Mouse (Mus musculus): ENCODE results near the gene Ftl1. TPM values are rescaled to one million over a fixed set of nuclear protein-coding genes. Genes with fewer than 3 reads are reported as not detected.

The Ftl1 gene
- polyA plus RNA-seq, 2 experiments: 1,503 to 4,726 TPM

- no peak within 1 kb of the TSS; the same call in 1 of the 2 replicates for H3K27ac ChIP-seq (replicated peaks; ENCODE audit: low read depth, low read length)
- H3K4me3 ChIP-seq (replicated peaks; ENCODE audit: low read length): 0 out of 2 replicates have a peak within 1 kb of the TSS, but pooled peaks have one; percentile 2
- no peak for ATAC-seq (ENCODE audit: low FRiP score, low read depth)
- WGBS: 11% methylated on average over 18 of the region's 19 CpGs
- no peaks in the 10 kb centered on the region for H3K9me3 ChIP-seq (ENCODE audit: control insufficient read depth, low read length)
- peaks cover 37% of the 10 kb centered on the region for H3K4me1 ChIP-seq (ENCODE audit: control insufficient read depth, insufficient read depth, low read length)
- H3K4me2 ChIP-seq (replicated peaks; ENCODE audit: low read depth, low read length, severe bottlenecking): peak within 1 kb of the TSS; percentile 36
- DNase-seq (ENCODE audit: low spot score): no peak
- peaks cover 28% of the 10 kb centered on the region for H3K36me3 ChIP-seq (ENCODE audit: control insufficient read depth, insufficient read depth, low read length)
- no peak for TF ChIP-seq POLR2A (IDR thresholded peaks at IDR 0.05; ENCODE audit: borderline replicate concordance, extremely low read depth, insufficient read depth, insufficient read length)
- no peaks in the 10 kb centered on the region for H3K27me3 ChIP-seq (ENCODE audit: control insufficient read depth, insufficient read depth, low read length)
- no peak within 1 kb of the TSS for H3K9ac ChIP-seq (ENCODE audit: low read depth, low read length, severe bottlenecking)
These were observed 22.0 kb downstream of the Ftl1 start, which contains the start of gene Ruvbl2 for GRCm38 (mm10) chr7:45437521-45438276. Gene Ruvbl2 (minus strand): TSS chr7:45438096.

GRCm38 (mm10) chr7:45437046-45437445 is 22.6 kb downstream of the Ftl1 start:
- Histone ChIP-seq H3K4me2 (replicated peaks; ENCODE audit: low read depth, low read length, severe bottlenecking) (peak overlapping the region; percentile 23), H3K4me1 (ENCODE audit: control insufficient read depth, insufficient read depth, low read length) (peaks cover 37% of the 10 kb centered on the region), H3K9me3 (ENCODE audit: control insufficient read depth, low read length) (no peaks in the 10 kb centered on the region), H3K9ac (ENCODE audit: low read depth, low read length, severe bottlenecking) (no peak overlapping the region), H3K27ac (replicated peaks; ENCODE audit: low read depth, low read length) (no peak overlapping the region), H3K4me3 (replicated peaks; ENCODE audit: low read length) (no peak overlapping the region), H3K36me3 (ENCODE audit: control insufficient read depth, insufficient read depth, low read length) (peaks cover 26% of the 10 kb centered on the region), H3K27me3 (ENCODE audit: control insufficient read depth, insufficient read depth, low read length) (no peaks in the 10 kb centered on the region)
- TF ChIP-seq POLR2A (IDR thresholded peaks at IDR 0.05; ENCODE audit: borderline replicate concordance, extremely low read depth, insufficient read depth, insufficient read length): no peak
- 22% methylated on average over 6 of the region's 6 CpGs for WGBS
- ATAC-seq (ENCODE audit: low FRiP score, low read depth) (no peak), DNase-seq (ENCODE audit: low spot score) (no peak)

DNA sequence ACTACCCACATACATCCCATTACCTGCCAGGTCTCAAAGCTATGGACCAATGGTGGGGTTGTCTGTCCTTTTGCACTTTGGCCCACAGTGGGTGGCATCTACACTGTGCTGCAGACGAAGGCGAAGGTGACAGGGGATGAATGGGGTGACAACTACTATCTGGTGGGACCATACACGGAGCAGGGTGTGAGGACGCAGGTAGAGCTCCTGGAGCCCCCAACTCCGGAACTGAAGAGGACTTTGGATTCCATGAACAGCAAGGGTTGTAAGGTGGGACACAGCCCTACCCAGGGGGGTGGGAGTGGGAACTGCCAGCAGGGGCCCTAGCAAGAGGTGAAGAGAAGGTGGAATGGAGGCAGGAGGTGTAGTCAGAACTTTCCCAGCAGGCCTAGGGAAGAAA is 23.2 kb downstream of the Ftl1 start:
- Histone ChIP-seq H3K4me1 (ENCODE audit: control insufficient read depth, insufficient read depth, low read length) (peaks cover 37% of the 10 kb centered on the region), H3K27ac (replicated peaks; ENCODE audit: low read depth, low read length) (no peak overlapping the region), H3K4me2 (replicated peaks; ENCODE audit: low read depth, low read length, severe bottlenecking) (0 out of 2 replicates have a peak overlapping the region, but pooled peaks have one; percentile 80), H3K4me3 (replicated peaks; ENCODE audit: low read length) (no peak overlapping the region), H3K9me3 (ENCODE audit: control insufficient read depth, low read length) (no peaks in the 10 kb centered on the region), H3K36me3 (ENCODE audit: control insufficient read depth, insufficient read depth, low read length) (peaks cover 28% of the 10 kb centered on the region), H3K9ac (ENCODE audit: low read depth, low read length, severe bottlenecking) (no peak overlapping the region), H3K27me3 (ENCODE audit: control insufficient read depth, insufficient read depth, low read length) (no peaks in the 10 kb centered on the region)
- DNase-seq (ENCODE audit: low spot score) (no peak), ATAC-seq (ENCODE audit: low FRiP score, low read depth) (no peak)
- 89% methylated on average over 5 of the region's 5 CpGs for WGBS
- no peak for TF ChIP-seq POLR2A (IDR thresholded peaks at IDR 0.05; ENCODE audit: borderline replicate concordance, extremely low read depth, insufficient read depth, insufficient read length)

- peak overlapping the region; percentile 72 for H3K27ac ChIP-seq (replicated peaks; ENCODE audit: low read depth, low read length)
- peak overlapping the region; percentile 77 for H3K4me3 ChIP-seq (replicated peaks; ENCODE audit: low read length)
- H3K9me3 ChIP-seq (ENCODE audit: control insufficient read depth, low read length): no peaks in the 10 kb centered on the region
- peaks cover 37% of the 10 kb centered on the region for H3K4me1 ChIP-seq (ENCODE audit: control insufficient read depth, insufficient read depth, low read length)
- H3K4me2 ChIP-seq (replicated peaks; ENCODE audit: low read depth, low read length, severe bottlenecking): peak overlapping the region; percentile 80
- under 1% methylated on average over 16 of the region's 16 CpGs for WGBS
- TF ChIP-seq POLR2A (IDR thresholded peaks at IDR 0.05; ENCODE audit: borderline replicate concordance, extremely low read depth, insufficient read depth, insufficient read length): no peak
- H3K36me3 ChIP-seq (ENCODE audit: control insufficient read depth, insufficient read depth, low read length): peaks cover 27% of the 10 kb centered on the region
- DNase-seq (ENCODE audit: low spot score) (no peak), ATAC-seq (ENCODE audit: low FRiP score, low read depth) (no peak; the same call in 1 of the 2 replicates)
- H3K9ac ChIP-seq (ENCODE audit: low read depth, low read length, severe bottlenecking): peak overlapping the region; percentile 77
- H3K27me3 ChIP-seq (ENCODE audit: control insufficient read depth, insufficient read depth, low read length): no peaks in the 10 kb centered on the region
These were observed 24.6 kb downstream of the Ftl1 start for GRCm38 (mm10) chr7:45435038-45435437.

DNA sequence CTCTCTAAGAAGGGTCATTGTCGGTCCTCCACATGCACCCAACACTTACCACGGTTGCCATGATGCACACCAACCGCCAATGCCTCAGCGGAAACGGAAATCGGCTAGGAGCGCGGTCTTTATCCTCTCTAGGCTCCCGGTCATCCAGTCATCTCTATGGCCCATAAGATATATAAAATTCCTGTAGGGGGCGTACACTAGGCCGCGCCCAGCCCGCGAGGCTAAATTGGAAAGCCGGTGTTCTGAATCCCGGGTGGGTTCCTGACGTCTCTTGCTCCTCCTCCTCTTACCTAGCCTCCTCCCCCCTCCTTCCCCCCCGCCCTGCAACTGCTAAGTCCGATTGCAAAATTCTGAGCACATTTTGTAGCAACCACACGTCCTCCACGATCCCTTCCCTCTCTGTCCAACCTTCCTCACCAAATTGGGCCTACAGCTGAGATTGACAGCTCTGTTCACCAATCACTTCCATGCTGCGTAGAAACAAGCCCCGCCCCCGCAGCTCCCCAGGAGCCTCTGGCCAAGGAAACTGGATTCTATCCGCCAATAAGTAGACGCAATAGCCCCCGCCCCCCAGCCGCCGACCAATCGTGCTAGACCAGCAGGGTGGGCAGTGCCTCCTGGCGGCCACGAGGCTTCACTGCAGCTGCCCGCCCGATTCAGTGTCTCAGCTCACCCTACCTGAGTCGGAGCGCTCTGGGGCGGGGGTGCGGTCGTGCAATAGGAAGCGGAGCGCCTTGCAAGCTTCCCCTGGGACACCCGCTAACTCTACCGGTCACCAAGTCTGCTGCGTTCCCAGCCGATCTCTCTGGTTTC is 25.3 kb downstream of the Ftl1 start, which contains the start of gene Gys1:
Gene Gys1, plus strand, starts transcription at position 642 of the 813 bp plus-strand sequence.
- Histone ChIP-seq H3K9ac (ENCODE audit: low read depth, low read length, severe bottlenecking) (peak within 1 kb of the TSS; percentile 80), H3K4me3 (replicated peaks; ENCODE audit: low read length) (peak within 1 kb of the TSS; percentile 77), H3K36me3 (ENCODE audit: control insufficient read depth, insufficient read depth, low read length) (peaks cover 27% of the 10 kb centered on the region), H3K27me3 (ENCODE audit: control insufficient read depth, insufficient read depth, low read length) (no peaks in the 10 kb centered on the region), H3K4me1 (ENCODE audit: control insufficient read depth, insufficient read depth, low read length) (peaks cover 37% of the 10 kb centered on the region), H3K9me3 (ENCODE audit: control insufficient read depth, low read length) (no peaks in the 10 kb centered on the region), H3K27ac (replicated peaks; ENCODE audit: low read depth, low read length) (peak within 1 kb of the TSS; percentile 74), H3K4me2 (replicated peaks; ENCODE audit: low read depth, low read length, severe bottlenecking) (peak within 1 kb of the TSS; percentile 98)
- peak; percentile 97 for ATAC-seq (ENCODE audit: low FRiP score, low read depth)
- peak; percentile 84; the same call in 1 of the 2 replicates for TF ChIP-seq POLR2A (IDR thresholded peaks at IDR 0.05; ENCODE audit: borderline replicate concordance, extremely low read depth, insufficient read depth, insufficient read length)
- WGBS: 1% methylated on average over 45 of the region's 45 CpGs
- peak; percentile 100 for DNase-seq (ENCODE audit: low spot score)
